Mouse (Mus musculus) forebrain, embryonic 12.5 days (tissue): ENCODE data around the gene Strap. TPM values are rescaled to one million over a fixed set of nuclear protein-coding genes. Genes with fewer than 3 reads are reported as not detected.

ENCODE experiments used
- ATAC-seq: fragments of 200-750 bp; cut with Nextera tagmentation; 2 replicates; pipeline ENCODE4 v1.8.0; 2017; ENCODE audit warnings: moderate TSS enrichment; ENCODE audit not compliant: low FRiP score
- H3K27ac ChIP-seq: fragments of 300-500 bp; sonication (generic); 2 replicates; pipeline ENCODE4 v1.5.1; 2016; ENCODE audit warnings: mild to moderate bottlenecking
- H3K27me3 ChIP-seq: fragments of 300-500 bp; sonication (generic); 2 replicates; pipeline ENCODE4 v1.6.1; 2016; ENCODE audit warnings: mild to moderate bottlenecking
- H3K36me3 ChIP-seq: fragments of 300-500 bp; sonication (generic); replicated peaks from 2 replicates; pipeline ENCODE4 v1.6.1; 2016; ENCODE audit warnings: mild to moderate bottlenecking
- H3K4me1 ChIP-seq: fragments of 300-500 bp; sonication (generic); 2 replicates; pipeline ENCODE4 v1.6.1; 2016
- H3K4me2 ChIP-seq: fragments of 300-500 bp; sonication (generic); 2 replicates; pipeline ENCODE4 v1.6.1; 2016; ENCODE audit warnings: mild to moderate bottlenecking, moderate library complexity
- H3K4me3 ChIP-seq: fragments of 300-500 bp; sonication (generic); replicated peaks from 2 replicates; pipeline ENCODE4 v1.5.1; 2016; ENCODE audit warnings: mild to moderate bottlenecking
- H3K9ac ChIP-seq: fragments of 300-500 bp; sonication (generic); 2 replicates; pipeline ENCODE4 v1.6.1; 2016; ENCODE audit warnings: mild to moderate bottlenecking
- H3K9me3 ChIP-seq: fragments of 300-500 bp; sonication (generic); 2 replicates; pipeline ENCODE4 v1.6.1; 2016
- WGBS: fragments of 180-500 bp; shearing (Covaris S2); methylation state at CpG from one replicate; pipeline ENCODE4 v1.1.7; 2016; 5-methylcytosine and 5-hydroxymethylcytosine counted together
- polyA plus RNA-seq: library from polyadenylated mRNA; unstranded; fragments of >200 nt; fragmentation: Nextera tagmentation; extraction: Ambion mirVana; gene quantifications from 2 replicates; pipeline ENCODE4 v1.2.1, GENCODE M21; 2016

The Strap gene
- polyA plus RNA-seq, 1 experiment from 2014 or later: 208 TPM

DNA sequence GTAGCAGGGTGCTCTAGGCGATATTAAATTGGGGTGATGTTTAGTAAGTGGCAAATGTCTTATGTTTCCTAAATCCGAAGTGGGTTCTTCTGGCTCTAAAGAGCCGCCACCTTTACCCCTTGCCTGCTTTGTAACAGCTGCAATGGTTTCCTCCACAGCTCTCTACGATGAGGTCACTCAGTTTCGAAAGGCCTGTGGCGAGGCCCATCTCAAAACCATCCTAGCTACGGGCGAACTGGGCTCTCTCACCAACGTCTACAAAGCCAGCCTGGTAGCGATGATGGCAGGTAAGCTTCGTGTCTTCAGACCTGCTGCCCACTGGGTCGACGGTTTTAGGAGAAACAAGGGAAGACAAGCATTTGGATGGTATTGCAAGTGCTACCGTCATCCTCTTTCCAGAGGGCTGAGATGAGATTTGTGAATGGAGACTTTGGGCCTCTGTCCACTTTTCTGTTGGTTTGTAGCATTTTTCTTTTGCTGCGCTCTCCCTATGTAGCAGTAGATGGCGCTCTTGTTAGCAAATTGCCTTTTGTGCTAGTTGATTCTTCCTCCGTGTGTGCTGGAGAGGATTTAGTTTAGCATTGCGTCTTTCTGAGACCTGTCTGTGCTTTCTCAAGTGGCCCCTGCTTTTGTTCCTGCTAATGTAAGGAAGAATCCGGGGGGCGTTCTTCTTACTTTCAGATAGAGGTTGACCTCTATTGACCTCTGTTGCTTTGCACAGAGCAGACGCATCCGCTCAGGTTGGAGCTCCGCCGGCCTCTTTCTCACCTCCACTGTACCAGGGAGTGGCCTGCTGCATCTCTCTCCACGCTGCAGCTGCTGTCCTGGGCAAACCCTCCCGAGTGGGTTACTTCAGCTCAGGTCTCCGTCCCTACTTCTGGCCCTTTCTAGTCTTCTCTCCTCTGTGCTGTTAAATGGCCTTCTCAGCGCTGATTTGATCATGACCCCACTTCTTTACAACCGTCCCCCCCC lies 62.0 kb downstream of the Strap start:
- 69% methylated on average over 29 of the region's 29 CpGs for WGBS
- Histone ChIP-seq H3K9me3 (peaks cover 9% of the 10 kb centered on the region; the same call in 1 of the 2 replicates), H3K4me2 (no peak overlapping the region), H3K36me3 (peaks cover 7% of the 10 kb centered on the region), H3K4me3 (no peak overlapping the region), H3K27ac (no peak overlapping the region), H3K9ac (no peak overlapping the region), H3K4me1 (peaks cover 4% of the 10 kb centered on the region; the same call in 1 of the 2 replicates), H3K27me3 (no peaks in the 10 kb centered on the region)
- ATAC-seq: peak; percentile 62

DNA sequence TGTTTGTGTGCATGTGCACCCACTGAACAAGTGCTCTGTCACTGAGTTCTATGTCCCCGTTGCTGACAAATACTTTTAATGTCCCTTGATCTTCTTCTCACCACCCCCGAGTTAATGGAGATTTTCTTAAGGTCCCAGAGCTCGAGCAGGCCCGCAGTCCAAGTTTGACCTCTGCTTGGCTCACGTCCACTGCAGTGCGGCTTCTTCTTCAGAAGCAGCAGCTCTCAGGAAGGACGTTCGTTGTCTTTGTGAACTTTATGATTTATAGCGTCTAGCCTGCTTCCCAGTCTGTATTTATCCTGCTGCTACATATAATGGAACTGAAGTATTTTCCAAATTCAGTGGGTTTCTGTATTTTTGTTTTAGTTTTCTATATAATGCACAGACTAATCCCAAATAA lies 64.4 kb downstream of the Strap start:
- peaks cover 7% of the 10 kb centered on the region for H3K36me3 ChIP-seq
- H3K27ac ChIP-seq: no peak overlapping the region
- H3K4me1 ChIP-seq: no peaks in the 10 kb centered on the region
- H3K4me2 ChIP-seq: no peak overlapping the region
- H3K9ac ChIP-seq: no peak overlapping the region
- peaks cover 9% of the 10 kb centered on the region; the same call in 1 of the 2 replicates for H3K9me3 ChIP-seq
- no peak for ATAC-seq
- H3K4me3 ChIP-seq: no peak overlapping the region
- WGBS: 94% methylated on average over 9 of the region's 9 CpGs
- H3K27me3 ChIP-seq: no peaks in the 10 kb centered on the region

Other genes starting within 250 kb of the Strap start
- gene Eps8, start 80.2 kb upstream of the Strap start, polyA plus RNA-seq: 8.0 and 9.9 TPM in 2 replicates
- gene Dera, start 19.5 kb downstream of the Strap start, polyA plus RNA-seq: 32.3 and 32.7 TPM in 2 replicates